Mouse (Mus musculus) liver, embryonic 14 days (tissue): Measurements from ENCODE around the gene Glipr1l1. TPM values are rescaled to one million over a fixed set of nuclear protein-coding genes. Genes with fewer than 3 reads are reported as not detected.

ENCODE experiments used
- polyA plus RNA-seq: library from polyadenylated mRNA; depleted of rRNA; stranded (reverse); fragments of >200 nt; gene quantifications from 2 replicates; pipeline ENCODE4 v1.2.3, GENCODE M21; 2012; rRNA removed

Glipr1l1 gene
- not detected in 2 replicates for polyA plus RNA-seq

GRCm38 (mm10) chr10:112059702-112060582 lies at the start of gene Glipr1l1:
TSS of gene Glipr1l1 (plus strand) at chr10:112060189.

GRCm38 (mm10) chr10:112083157-112083556 lies 23.2 kb downstream of the Glipr1l1 start, which contains the start of gene Glipr1l2:
TSS of gene Glipr1l2 (plus strand) at chr10:112083354.

Other genes starting within 250 kb of the Glipr1l1 start
- 11.2 and 12.9 TPM in 2 replicates for gene Krr1, start 87.5 kb upstream of the Glipr1l1 start, polyA plus RNA-seq
- 7.0 and 10.3 TPM in 2 replicates for gene Glipr1, start 57.6 kb upstream of the Glipr1l1 start, polyA plus RNA-seq
- not detected in 2 replicates for gene Glipr1l2, start 23.2 kb downstream of the Glipr1l1 start, polyA plus RNA-seq
- gene Glipr1l3, start 100.1 kb downstream of the Glipr1l1 start, polyA plus RNA-seq: not detected in 2 replicates
- 0.01 TPM in 2 replicates for gene Caps2, start 103.4 kb downstream of the Glipr1l1 start, polyA plus RNA-seq
- 0.01 TPM in 2 replicates for gene Kcnc2, start 210.9 kb downstream of the Glipr1l1 start, polyA plus RNA-seq